Mouse (Mus musculus) layer of hippocampus, adult 11-12 months (tissue): ENCODE data around the gene Camk2d.
A peak's percentile ranks its signal among the peaks of the same experiment; 100 is the strongest.

ENCODE experiments used
- DNase-seq: peaks from one replicate; pipeline ENCODE4 v3.0.0; 2022; ENCODE audit warnings: low spot score

Camk2d gene

GRCm38 (mm10) chr3:126652361-126652760 is 56.3 kb downstream of the Camk2d start:
- no peak for DNase-seq

DNA sequence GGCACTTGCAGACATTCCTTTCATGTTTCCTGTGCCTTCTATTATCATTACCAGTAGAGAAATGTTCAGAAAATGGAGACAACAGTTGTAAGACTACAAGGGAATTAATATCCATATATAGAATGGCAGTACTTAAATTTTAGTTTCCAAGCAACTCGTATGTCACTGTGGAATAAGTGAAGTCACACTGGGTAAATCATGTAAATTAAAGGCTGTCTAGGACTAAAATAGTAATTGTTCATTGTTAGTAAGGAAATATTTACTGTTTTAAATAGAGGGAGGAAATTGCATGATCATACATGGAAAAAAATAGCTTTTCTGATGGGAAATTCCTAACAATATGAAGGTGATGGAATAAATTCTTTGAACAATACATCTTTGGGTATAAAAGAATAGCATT is 57.0 kb downstream of the Camk2d start:
- DNase-seq = no peak

- no peak for DNase-seq
These were observed 60.1 kb downstream of the Camk2d start for GRCm38 (mm10) chr3:126656173-126656572.

GRCm38 (mm10) chr3:126657895-126658294 is 61.8 kb downstream of the Camk2d start:
- DNase-seq = no peak

DNA sequence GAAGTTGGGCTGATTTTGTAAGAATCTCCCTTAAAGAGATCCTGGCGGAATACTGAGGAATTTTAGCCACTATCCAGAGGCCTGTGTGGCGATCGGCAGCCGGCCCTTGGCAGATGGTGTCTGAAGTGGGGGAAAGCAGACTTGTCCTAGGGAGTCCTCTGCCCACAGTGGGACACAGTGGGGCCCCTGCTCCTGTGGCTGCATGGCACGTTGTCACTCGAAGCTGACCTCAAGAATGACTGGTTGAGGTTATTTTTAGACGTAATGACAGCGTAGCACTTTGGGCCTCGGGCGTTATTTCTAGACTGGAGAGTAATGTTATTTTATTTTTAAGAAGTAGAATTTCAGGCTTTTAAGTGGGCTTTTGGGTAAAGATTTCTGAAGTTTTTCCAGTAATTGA is 62.7 kb downstream of the Camk2d start:
- DNase-seq = no peak

GRCm38 (mm10) chr3:126659235-126659634 is 63.1 kb downstream of the Camk2d start:
- no peak for DNase-seq

DNA sequence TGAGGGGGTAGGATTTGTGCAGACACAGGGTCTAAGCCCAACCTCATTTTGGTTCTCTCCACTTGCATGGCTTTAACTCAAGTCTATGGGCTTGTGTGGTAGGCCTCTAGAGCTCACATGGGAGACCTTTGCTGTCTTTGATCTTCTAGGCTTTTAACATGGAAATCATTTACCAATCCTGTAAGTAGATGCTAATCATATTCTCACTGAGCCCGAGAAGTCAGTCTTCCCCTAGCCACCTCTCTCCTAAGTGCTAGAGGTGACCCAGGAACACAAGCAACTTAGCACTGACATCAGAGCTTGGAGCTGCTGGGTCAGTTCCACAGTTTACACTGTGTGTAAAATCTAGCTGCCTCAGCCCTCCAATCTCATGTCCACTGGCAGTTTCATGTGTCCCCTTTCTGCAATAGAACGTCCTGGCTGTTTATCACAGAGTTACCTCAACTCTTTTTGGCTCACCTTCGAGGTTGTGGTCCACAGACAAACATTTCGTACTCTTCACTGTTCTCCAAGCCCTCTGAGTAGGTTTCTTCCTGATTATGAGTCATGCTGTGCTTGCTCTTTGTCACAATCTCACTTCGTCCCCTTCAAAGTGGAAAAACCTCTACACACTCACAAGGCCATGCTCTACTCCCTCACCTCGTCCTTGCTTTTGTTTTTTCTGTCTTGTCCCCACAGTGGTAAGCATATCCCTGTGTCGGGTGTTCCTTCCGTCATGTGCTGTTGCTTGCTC is 63.9 kb downstream of the Camk2d start:
- DNase-seq = no peak

- no peak for DNase-seq
These were observed 64.5 kb downstream of the Camk2d start for GRCm38 (mm10) chr3:126660575-126660974.

DNA sequence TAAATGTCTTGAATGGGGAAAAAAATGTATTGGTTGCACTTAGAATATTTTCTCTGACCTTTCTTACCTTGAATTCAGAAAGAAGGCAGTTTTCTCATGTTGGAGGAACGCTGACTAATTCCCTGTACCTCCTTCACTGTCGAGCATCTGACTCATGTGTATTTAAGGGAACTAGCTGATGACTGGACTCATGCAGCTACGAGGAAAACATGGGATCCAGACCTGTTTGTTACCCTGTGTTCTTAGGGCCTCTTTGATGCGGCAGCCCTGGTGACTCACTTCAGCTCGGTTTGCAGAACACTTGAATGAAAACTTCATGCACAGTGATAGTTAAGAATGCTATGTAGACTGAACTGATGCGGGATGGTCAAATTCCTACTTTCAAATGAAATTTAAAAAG is 64.9 kb downstream of the Camk2d start:
- no peak for DNase-seq

- no peak for DNase-seq
These were observed 65.8 kb downstream of the Camk2d start for GRCm38 (mm10) chr3:126661920-126662319.

DNA sequence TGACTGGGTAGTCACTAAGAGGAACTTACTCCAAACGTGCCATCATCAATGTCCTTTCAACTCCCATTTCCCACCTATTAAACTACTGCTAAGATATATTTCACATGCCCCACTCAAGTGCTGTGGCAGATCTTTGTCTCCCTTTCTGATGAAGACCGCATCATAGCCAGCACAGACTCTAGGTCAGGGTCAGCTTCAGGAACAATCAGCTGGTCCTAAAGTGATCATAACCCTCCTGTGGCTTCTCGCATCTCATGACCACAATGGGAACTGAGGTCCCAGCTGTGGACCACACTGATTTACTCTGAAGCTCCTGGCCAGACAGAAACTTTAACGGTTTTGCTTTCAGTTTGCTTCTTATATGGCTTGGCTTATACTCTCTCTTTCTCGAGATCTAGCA is 67.3 kb downstream of the Camk2d start:
- DNase-seq = no peak

GRCm38 (mm10) chr3:126665866-126666265 is 69.8 kb downstream of the Camk2d start:
- DNase-seq = no peak

GRCm38 (mm10) chr3:126667019-126667418 is 70.9 kb downstream of the Camk2d start:
- DNase-seq = no peak

DNA sequence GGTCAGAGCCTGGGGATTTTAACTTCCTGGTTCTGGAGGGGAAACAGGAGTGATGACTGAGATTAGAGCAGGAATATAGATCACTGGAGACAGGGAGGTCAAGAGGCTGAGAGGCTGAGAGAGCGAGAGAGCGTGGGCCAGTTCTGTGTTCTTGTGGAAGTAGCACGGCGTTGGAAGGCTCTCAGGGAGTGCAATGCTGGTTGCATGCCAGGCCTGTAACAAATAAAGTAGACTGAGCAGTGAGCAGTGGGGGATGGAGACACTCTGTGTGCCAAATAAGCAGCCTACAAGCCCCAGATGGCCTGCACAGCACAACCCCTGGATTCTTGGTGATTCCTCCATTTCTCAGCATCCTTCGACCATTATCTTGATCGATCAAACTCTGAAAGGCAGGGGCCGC is 71.3 kb downstream of the Camk2d start:
- peak; percentile 40 for DNase-seq

- DNase-seq = no peak
These were observed 72.0 kb downstream of the Camk2d start for GRCm38 (mm10) chr3:126668123-126668522.

- DNase-seq = no peak
These were observed 72.6 kb downstream of the Camk2d start for GRCm38 (mm10) chr3:126668692-126669091.

DNA sequence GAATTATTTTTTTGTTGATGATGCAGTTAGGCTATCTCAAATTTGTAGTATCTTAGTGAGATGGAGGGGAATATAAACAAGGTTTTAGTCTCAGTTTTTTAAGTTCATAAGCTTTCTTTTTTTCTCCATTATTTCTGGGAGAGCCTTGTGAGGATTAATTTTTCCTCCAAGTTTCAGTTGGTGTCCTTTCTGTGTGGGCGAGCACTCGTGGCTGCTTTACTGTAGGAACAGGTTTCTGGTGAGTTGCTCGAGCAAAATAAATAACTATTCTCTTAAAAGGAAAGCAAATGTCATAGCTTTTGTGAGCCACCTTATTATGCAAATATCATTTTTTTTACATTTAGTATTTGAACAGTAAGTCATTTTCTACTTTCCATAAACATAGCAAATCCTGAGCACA is 74.3 kb downstream of the Camk2d start:
- DNase-seq = no peak

DNA sequence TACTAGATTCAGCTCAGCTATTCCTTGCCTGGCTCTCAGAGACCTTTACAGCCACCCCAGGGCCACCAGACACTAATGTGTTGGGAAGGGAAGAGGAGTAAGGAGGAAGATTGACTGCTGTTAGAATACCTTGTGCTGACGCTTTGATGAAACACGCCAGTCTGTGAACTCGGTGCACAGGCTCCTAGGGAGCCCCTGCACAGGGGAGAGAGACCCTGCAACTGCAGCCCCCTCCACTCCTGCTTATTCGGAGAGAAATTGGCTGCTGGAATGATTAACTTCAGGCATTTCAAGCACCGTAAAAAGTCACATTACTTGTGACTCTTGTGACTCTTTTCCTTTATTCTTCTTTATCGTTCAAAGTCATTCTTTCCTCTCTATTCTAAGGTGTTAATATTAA is 75.2 kb downstream of the Camk2d start:
- DNase-seq = no peak

- DNase-seq = no peak
These were observed 84.9 kb downstream of the Camk2d start for GRCm38 (mm10) chr3:126681051-126681450.

- no peak for DNase-seq
These were observed 85.9 kb downstream of the Camk2d start for GRCm38 (mm10) chr3:126681996-126682395.

GRCm38 (mm10) chr3:126685363-126685762 is 89.3 kb downstream of the Camk2d start:
- no peak for DNase-seq

GRCm38 (mm10) chr3:126687150-126687549 is 91.0 kb downstream of the Camk2d start:
- no peak for DNase-seq

GRCm38 (mm10) chr3:126688516-126688915 is 92.4 kb downstream of the Camk2d start:
- DNase-seq = no peak
